Mouse (Mus musculus) hindbrain, embryonic 16.5 days (tissue): ENCODE results near the gene Fis1. TPM values are rescaled to one million over a fixed set of nuclear protein-coding genes. Genes with fewer than 3 reads are reported as not detected.

ENCODE experiments used
- ATAC-seq: fragments of 200-750 bp; cut with Nextera tagmentation; 2 replicates; pipeline ENCODE4 v1.8.0; 2017; ENCODE audit warnings: moderate TSS enrichment, moderate library complexity
- H3K27ac ChIP-seq: fragments of 300-500 bp; sonication (generic); 2 replicates; pipeline ENCODE4 v1.5.1; 2014; ENCODE audit warnings: low read depth, mild to moderate bottlenecking, control low read depth, low read length, moderate library complexity
- H3K27me3 ChIP-seq: fragments of 300-500 bp; sonication (generic); replicated peaks from 2 replicates; pipeline ENCODE4 v1.6.1; 2014; ENCODE audit warnings: low read length; ENCODE audit not compliant: control insufficient read depth, insufficient read depth
- H3K36me3 ChIP-seq: fragments of 300-500 bp; sonication (generic); 2 replicates; pipeline ENCODE4 v1.6.1; 2014; ENCODE audit warnings: mild to moderate bottlenecking, low read length, moderate library complexity, mixed read lengths; ENCODE audit not compliant: control insufficient read depth, insufficient read depth
- H3K4me1 ChIP-seq: fragments of 300-500 bp; sonication (generic); 2 replicates; pipeline ENCODE4 v1.6.1; 2014; ENCODE audit warnings: low read depth, low read length; ENCODE audit not compliant: control insufficient read depth, insufficient read depth
- H3K4me2 ChIP-seq: fragments of 300-500 bp; sonication (generic); 2 replicates; pipeline ENCODE4 v1.6.1; 2014; ENCODE audit warnings: mild to moderate bottlenecking, low read length, control low read depth, moderate library complexity
- H3K4me3 ChIP-seq: fragments of 300-500 bp; sonication (generic); 2 replicates; pipeline ENCODE4 v1.5.1; 2014; ENCODE audit warnings: mild to moderate bottlenecking, low read length, control low read depth, moderate library complexity
- H3K9ac ChIP-seq: fragments of 300-500 bp; sonication (generic); 2 replicates; pipeline ENCODE4 v1.6.1; 2014; ENCODE audit warnings: low read depth, mild to moderate bottlenecking, control low read depth, low read length, moderate library complexity
- H3K9me3 ChIP-seq: fragments of 300-500 bp; sonication (generic); 2 replicates; pipeline ENCODE4 v1.6.1; 2014; ENCODE audit warnings: mild to moderate bottlenecking, low read length, moderate library complexity; ENCODE audit not compliant: control insufficient read depth
- WGBS: fragments of 180-500 bp; shearing (Covaris S2); extraction: QIAGEN DNeasy Blood & Tissue Kit; methylation state at CpG from one replicate; pipeline ENCODE4 v1.1.7; 2014; 5-methylcytosine and 5-hydroxymethylcytosine counted together
- polyA plus RNA-seq: library from polyadenylated mRNA; unstranded; fragments of >200 nt; fragmentation: Nextera tagmentation; extraction: Ambion mirVana; gene quantifications from 2 replicates; pipeline ENCODE4 v1.2.1, GENCODE M21; 2015

The Fis1 gene
- polyA plus RNA-seq, result 370 and 382 TPM in 2 replicates

- Histone ChIP-seq H3K27ac (peak within 1 kb of the TSS; percentile 77), H3K4me2 (peak within 1 kb of the TSS; percentile 74), H3K9me3 (no peaks in the 10 kb centered on the region), H3K9ac (peak within 1 kb of the TSS; percentile 82), H3K36me3 (0 out of 2 replicates have a peak, but pooled peaks cover 4% of the 10 kb centered on the region), H3K27me3 (no peaks in the 10 kb centered on the region), H3K4me1 (peaks cover 22% of the 10 kb centered on the region), H3K4me3 (peak within 1 kb of the TSS; percentile 70)
- ATAC-seq, result peak; percentile 98
- 0% methylated on average over 23 of the region's 23 CpGs for WGBS
Measured at GRCm38 (mm10) chr5:136953015-136953414, at the start of gene Fis1. TSS of gene Fis1 (plus strand) at chr5:136953275.

- Histone ChIP-seq H3K36me3 (no peaks in the 10 kb centered on the region), H3K4me2 (no peak overlapping the region), H3K4me3 (no peak overlapping the region), H3K27ac (no peak overlapping the region), H3K4me1 (peaks cover 12% of the 10 kb centered on the region), H3K9ac (no peak overlapping the region), H3K27me3 (no peaks in the 10 kb centered on the region), H3K9me3 (no peaks in the 10 kb centered on the region)
- no peak for ATAC-seq
- 58% methylated on average over 3 of the region's 3 CpGs for WGBS
Measured at GRCm38 (mm10) chr5:136904621-136905020, 48.5 kb upstream of the Fis1 start.

GRCm38 (mm10) chr5:136905630-136906029, 47.4 kb upstream of the Fis1 start:
- 54% methylated on average over 7 of the region's 7 CpGs for WGBS
- Histone ChIP-seq H3K4me1 (peaks cover 12% of the 10 kb centered on the region), H3K9ac (no peak overlapping the region), H3K27ac (no peak overlapping the region), H3K4me2 (no peak overlapping the region), H3K4me3 (no peak overlapping the region), H3K36me3 (no peaks in the 10 kb centered on the region), H3K27me3 (no peaks in the 10 kb centered on the region), H3K9me3 (no peaks in the 10 kb centered on the region)
- ATAC-seq, result no peak

- H3K4me1 ChIP-seq, result peaks cover 12% of the 10 kb centered on the region
- peak overlapping the region; percentile 82 for H3K4me3 ChIP-seq
- H3K4me2 ChIP-seq, result peak overlapping the region; percentile 68
- no peaks in the 10 kb centered on the region for H3K27me3 ChIP-seq
- peak overlapping the region; percentile 66 for H3K27ac ChIP-seq
- H3K9ac ChIP-seq, result peak overlapping the region; percentile 65
- WGBS, result 41% methylated on average over 9 of the region's 9 CpGs
- ATAC-seq, result peak; percentile 1; the same call in 1 of the 2 replicates
- H3K9me3 ChIP-seq, result no peaks in the 10 kb centered on the region
- H3K36me3 ChIP-seq, result peaks cover 10% of the 10 kb centered on the region
Measured at GRCm38 (mm10) chr5:136907587-136907986, 45.5 kb upstream of the Fis1 start.

- Histone ChIP-seq H3K4me3 (peak within 1 kb of the TSS; percentile 82), H3K36me3 (peaks cover 16% of the 10 kb centered on the region), H3K27me3 (no peaks in the 10 kb centered on the region), H3K27ac (peak within 1 kb of the TSS; percentile 66), H3K9ac (peak within 1 kb of the TSS; percentile 85), H3K4me1 (peaks cover 12% of the 10 kb centered on the region), H3K9me3 (no peaks in the 10 kb centered on the region), H3K4me2 (peak within 1 kb of the TSS; percentile 68)
- peak; percentile 97 for ATAC-seq
- WGBS, result 9% methylated on average over 32 of the region's 32 CpGs
Measured at GRCm38 (mm10) chr5:136907991-136908857, 44.9 kb upstream of the Fis1 start, which contains the start of gene Ift22. TSS of gene Ift22 (plus strand) at chr5:136908150.

- 90% methylated on average over 3 of the region's 3 CpGs for WGBS
Measured at GRCm38 (mm10) chr5:136914183-136914582, 38.9 kb upstream of the Fis1 start.

GRCm38 (mm10) chr5:136917613-136918242, 35.3 kb upstream of the Fis1 start:
- Histone ChIP-seq H3K27ac (no peak overlapping the region), H3K4me1 (no peaks in the 10 kb centered on the region), H3K36me3 (peaks cover 11% of the 10 kb centered on the region), H3K4me3 (no peak overlapping the region), H3K4me2 (no peak overlapping the region), H3K27me3 (no peaks in the 10 kb centered on the region), H3K9ac (no peak overlapping the region), H3K9me3 (no peaks in the 10 kb centered on the region)
- WGBS, result 95% methylated on average over 8 of the region's 8 CpGs
- ATAC-seq, result no peak

More at GRCm38 (mm10) chr5:136914183-136914582, 38.9 kb upstream of the Fis1 start:
- Histone ChIP-seq H3K4me3 (no peak overlapping the region), H3K9ac (no peak overlapping the region), H3K4me2 (no peak overlapping the region), H3K27ac (no peak overlapping the region), H3K27me3 (no peaks in the 10 kb centered on the region), H3K9me3 (no peaks in the 10 kb centered on the region), H3K4me1 (peaks cover 2% of the 10 kb centered on the region), H3K36me3 (peaks cover 22% of the 10 kb centered on the region)
- no peak for ATAC-seq

GRCm38 (mm10) chr5:136918655-136919472, 34.2 kb upstream of the Fis1 start:
- Histone ChIP-seq H3K4me1 (no peaks in the 10 kb centered on the region), H3K27ac (peak overlapping the region; percentile 78), H3K27me3 (no peaks in the 10 kb centered on the region), H3K4me3 (peak overlapping the region; percentile 69), H3K36me3 (no peaks in the 10 kb centered on the region; the same call in 1 of the 2 replicates), H3K4me2 (peak overlapping the region; percentile 79), H3K9me3 (no peaks in the 10 kb centered on the region), H3K9ac (peak overlapping the region; percentile 74)
- peak; percentile 94 for ATAC-seq
- 4% methylated on average over 36 of the region's 38 CpGs for WGBS
